Mouse (Mus musculus) spleen, adult 2 months (tissue): ENCODE results near the gene March10.

Experiments used
- CTCF ChIP-seq: fragments of 200-500 bp; IDR thresholded peaks from 2 replicates; pipeline ENCODE4 v1.5.1; 2011; ENCODE audit warnings: mild to moderate bottlenecking, inconsistent platforms; ENCODE audit not compliant: insufficient read depth, insufficient read length, insufficient replicate concordance; ENCODE audit errors: extremely low read depth
- POLR2A ChIP-seq: fragments of 200-500 bp; IDR thresholded peaks from 2 replicates; pipeline ENCODE4 v1.6.1; 2011; ENCODE audit warnings: low read depth, low read length, inconsistent platforms

DNA sequence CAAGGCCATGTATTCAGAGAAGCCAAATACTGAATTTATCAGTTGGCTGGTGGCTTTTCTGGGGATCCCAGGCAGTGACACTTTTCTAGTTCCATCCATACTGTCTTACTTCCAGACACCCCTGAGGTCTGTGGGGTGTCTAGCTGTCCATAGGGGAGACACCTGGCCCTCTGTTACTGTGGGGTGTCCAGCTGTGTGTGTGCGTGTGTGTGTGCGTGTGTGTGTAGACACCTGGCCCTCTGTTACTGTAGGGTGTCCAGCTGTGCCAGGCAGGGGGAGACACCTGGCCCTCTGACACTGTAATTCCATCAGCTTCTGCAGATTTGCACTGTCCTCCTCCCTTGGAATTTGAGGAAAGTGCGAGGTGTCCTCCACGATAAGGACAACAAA is 102.6 kb downstream of the March10 start:
- no peak for TF ChIP-seq POLR2A
- TF ChIP-seq CTCF, result no peak
